ENCODE assay signal across 7 mouse cellular contexts in the genomic region with DNA sequence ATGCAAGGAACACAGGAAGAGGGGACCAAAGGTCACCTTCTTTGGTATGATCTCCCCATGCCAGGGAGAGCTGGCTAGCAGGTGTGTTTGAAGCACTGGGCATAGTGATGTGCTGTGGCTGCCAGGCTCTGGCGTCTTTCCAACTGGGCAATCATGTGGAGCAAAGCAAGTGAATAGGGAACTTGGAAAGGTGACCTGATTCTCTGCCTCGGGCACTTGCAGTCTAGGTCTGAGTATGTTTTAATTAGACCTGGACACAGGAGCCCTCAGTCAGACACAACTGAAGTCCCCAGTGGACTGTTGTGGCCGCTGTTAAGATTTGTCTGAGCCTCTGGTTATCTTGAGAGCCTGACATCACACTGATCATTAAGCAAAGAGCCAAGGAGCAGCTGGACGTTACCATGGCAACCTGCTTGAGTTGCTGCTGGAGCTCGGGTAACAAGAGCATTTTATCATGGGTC.
DNase-seq lines count a peak whose midpoint lies in the region; ATAC-seq lines count a peak whose summit lies in the region.

No protein-coding gene starts in this region.

- ATAC-seq in midbrain, embryonic 12.5 days (ENCODE audit: low FRiP score, low read depth), result peak; percentile 93

- no peak overlapping the region for H3K9ac ChIP-seq in midbrain, embryonic 12.5 days (replicated peaks)

- DNase-seq in adrenal gland, adult 8-10 months, result peak; percentile 36
- DNase-seq in cerebellum, postnatal 10 days, result peak; percentile 94
- peak; percentile 39 to 49 for DNase-seq in frontal cortex, postnatal 10 days (ENCODE audit: low spot score in 2 of 2)
- peak; percentile 78 for DNase-seq in hindbrain, embryonic 10.5 days (ENCODE audit: low spot score)
- DNase-seq in limb, embryonic 10.5 days (ENCODE audit: low spot score), result peak; percentile 77
- DNase-seq in testis, postnatal 10 days (ENCODE audit: low spot score), result peak; percentile 59

- peak overlapping the region; percentile 29 for H3K4me2 ChIP-seq in midbrain, embryonic 12.5 days (replicated peaks)

- H3K36me3 ChIP-seq in hindbrain, embryonic 10.5 days, result no peaks in the 10 kb centered on the region
- no peaks in the 10 kb centered on the region for H3K36me3 ChIP-seq in limb, embryonic 10.5 days
- no peaks in the 10 kb centered on the region for H3K36me3 ChIP-seq in midbrain, embryonic 12.5 days

- H3K4me1 ChIP-seq in hindbrain, embryonic 10.5 days (replicated peaks), result peaks cover 25% of the 10 kb centered on the region
- peaks cover 20% of the 10 kb centered on the region for H3K4me1 ChIP-seq in limb, embryonic 10.5 days
- H3K4me1 ChIP-seq in midbrain, embryonic 12.5 days, result peaks cover 28% of the 10 kb centered on the region

- H3K27ac ChIP-seq in hindbrain, embryonic 10.5 days, result peak overlapping the region; percentile 57
- H3K27ac ChIP-seq in limb, embryonic 10.5 days, result peak overlapping the region; percentile 7; the same call in 1 of the 2 replicates
- H3K27ac ChIP-seq in midbrain, embryonic 12.5 days (replicated peaks), result peak overlapping the region; percentile 83

- no peaks in the 10 kb centered on the region for H3K27me3 ChIP-seq in hindbrain, embryonic 10.5 days (ENCODE audit: insufficient read depth, poor library complexity, severe bottlenecking)
- no peaks in the 10 kb centered on the region for H3K27me3 ChIP-seq in limb, embryonic 10.5 days (ENCODE audit: low read depth, poor library complexity, severe bottlenecking)
- H3K27me3 ChIP-seq in midbrain, embryonic 12.5 days, result peaks cover 44% of the 10 kb centered on the region

- no peak overlapping the region for H3K4me3 ChIP-seq in hindbrain, embryonic 10.5 days
- no peak overlapping the region for H3K4me3 ChIP-seq in limb, embryonic 10.5 days
- H3K4me3 ChIP-seq in midbrain, embryonic 12.5 days, result no peak overlapping the region

- 18% methylated on average over 5 of the region's 5 CpGs for WGBS in hindbrain, embryonic 10.5 days
- WGBS in limb, embryonic 10.5 days, result 18% methylated on average over 5 of the region's 5 CpGs
- WGBS in midbrain, embryonic 12.5 days, result 6% methylated on average over 5 of the region's 5 CpGs

- H3K9me3 ChIP-seq in hindbrain, embryonic 10.5 days, result no peaks in the 10 kb centered on the region
- H3K9me3 ChIP-seq in limb, embryonic 10.5 days (replicated peaks), result no peaks in the 10 kb centered on the region
- no peaks in the 10 kb centered on the region for H3K9me3 ChIP-seq in midbrain, embryonic 12.5 days

Comparison
In these comparisons a context has a peak if more than half of its experiments do, and no peak if none do; other contexts are left out.
1. DNase-seq: peak in every context shown above with its lines; median percentile 94 in cerebellum, postnatal 10 days; 78 in hindbrain, embryonic 10.5 days; 77 in limb, embryonic 10.5 days; 59 in testis, postnatal 10 days; 44 in frontal cortex, postnatal 10 days; 36 in adrenal gland, adult 8-10 months.
2. H3K27ac ChIP-seq: peak in every context shown above with its lines; median percentile 83 in midbrain, embryonic 12.5 days; 57 in hindbrain, embryonic 10.5 days; 7 in limb, embryonic 10.5 days.